9 mouse cellular contexts compared by ENCODE assay signal in the genomic region with DNA sequence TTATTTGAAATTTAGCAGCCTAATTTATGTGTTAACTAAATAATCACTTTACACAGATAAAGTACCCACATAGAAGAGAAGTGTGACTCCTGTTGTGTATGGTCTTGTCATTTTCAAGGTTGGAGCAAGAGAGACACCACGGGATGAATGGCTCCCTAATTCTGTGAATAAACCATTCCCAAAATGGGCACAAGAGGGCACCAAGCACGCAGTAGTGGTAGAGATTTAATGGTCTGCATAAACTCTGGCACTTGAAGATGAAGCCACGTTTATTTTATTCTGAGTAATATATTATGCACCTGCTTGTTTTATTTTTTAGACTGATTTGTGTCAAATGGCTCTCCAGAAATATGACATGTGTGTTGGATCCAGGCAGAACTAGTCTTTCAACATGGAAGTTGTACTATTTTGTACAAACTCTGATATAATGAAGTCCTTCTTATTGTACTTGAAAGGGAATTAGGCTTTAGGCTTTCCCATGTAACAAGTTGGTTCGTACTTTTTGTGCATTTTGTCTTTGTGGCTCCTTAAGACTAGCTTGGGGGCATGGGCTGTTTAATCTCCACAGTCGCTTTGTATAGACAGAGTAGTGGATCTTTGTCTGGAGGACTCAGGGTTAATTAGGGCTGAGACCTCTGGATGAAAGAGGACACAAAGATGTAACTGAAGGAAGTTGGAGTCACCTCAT.
DNase-seq lines count a peak whose midpoint lies in the region; ATAC-seq lines count a peak whose summit lies in the region.
"Had no signal": no experiment of that assay in that cellular context is flagged by ENCODE, and none has a peak within 500 bp of the region (broad histone marks: within the 10 kb centered on the region; RNA-seq: fewer than 3 reads in every experiment).

No protein-coding gene starts in this region.

- H3K27me3 ChIP-seq in midbrain, embryonic 11.5 days (ENCODE audit: control insufficient read depth, insufficient read depth, low read length), result peaks cover 69% of the 10 kb centered on the region

- H3K4me3 ChIP-seq in midbrain, embryonic 11.5 days (ENCODE audit: low read depth, low read length), result no peak overlapping the region
- H3K4me3 ChIP-seq: lung, embryonic 15.5 days had no signal

- no peak overlapping the region for H3K9ac ChIP-seq in midbrain, embryonic 11.5 days (ENCODE audit: low read length)
- H3K9ac ChIP-seq: lung, embryonic 15.5 days had no signal

- DNase-seq in heart, postnatal 10 days, result peak; percentile 58 to 76
- no peak for DNase-seq in heart, adult 11 months
- peak; percentile 37 for DNase-seq in ES-CJ7 (ENCODE audit: low read depth, low spot score)
- peak; percentile 17 for DNase-seq in c-Kit-positive CD71-positive TER-119-positive erythroid progenitor cells, embryonic 14.5 days (ENCODE audit: low spot score)
- peak; percentile 37 to 63 for DNase-seq in frontal cortex, postnatal 25 days (ENCODE audit: low spot score in 2 of 2)
- DNase-seq in layer of hippocampus, postnatal 10 days (ENCODE audit: low spot score in 2 of 2), result peak; percentile 77 to 80
- peak; percentile 92 for DNase-seq in midbrain, embryonic 11.5 days (ENCODE audit: low spot score, missing footprints)

- H3K4me2 ChIP-seq in midbrain, embryonic 11.5 days, result no peak overlapping the region
- H3K4me2 ChIP-seq: lung, embryonic 15.5 days had no signal

- ATAC-seq in midbrain, embryonic 11.5 days (ENCODE audit: low FRiP score), result no peak
- no peak for ATAC-seq in erythroid progenitor cell, adult 5-6 weeks (replicated peaks; ENCODE audit: low FRiP score, poor library complexity, severe bottlenecking)

- intact Hi-C loops in heart, postnatal 10 days (cut with DNase I), result loop anchor here (2.0 to 5.0 kb wide), 3 partner anchors 1106 to 1506 kb away; no protein-coding TSS in a partner anchor

- no peak overlapping the region for H3K27ac ChIP-seq in midbrain, embryonic 11.5 days (ENCODE audit: low read depth, low read length)
- H3K27ac ChIP-seq: lung, embryonic 15.5 days had no signal

- H3K4me1 ChIP-seq in midbrain, embryonic 11.5 days (ENCODE audit: control insufficient read depth, insufficient read depth, low read length), result peaks cover 14% of the 10 kb centered on the region; the same call in 1 of the 2 replicates
- H3K4me1 ChIP-seq: lung, embryonic 15.5 days had no signal

- WGBS in midbrain, embryonic 11.5 days, result 13% methylated on average over 5 of the region's 5 CpGs

- H3K9me3 ChIP-seq in midbrain, embryonic 11.5 days (ENCODE audit: control insufficient read depth, low read length), result no peaks in the 10 kb centered on the region
- H3K9me3 ChIP-seq: lung, embryonic 15.5 days had no signal

- H3K36me3 ChIP-seq in midbrain, embryonic 11.5 days (ENCODE audit: control insufficient read depth, insufficient read depth, low read length), result no peaks in the 10 kb centered on the region
- H3K36me3 ChIP-seq: lung, embryonic 15.5 days had no signal
